Mouse (Mus musculus) G1E (cell line): ENCODE data around the gene Vps11.

Experiments
- CTCF ChIP-seq: IDR thresholded peaks from 2 replicates; pipeline ENCODE4 v1.5.1; 2012; ENCODE audit warnings: low read depth, low read length, inconsistent platforms, mixed read lengths
- GATA1 ChIP-seq: IDR thresholded peaks from 2 replicates; pipeline ENCODE4 v1.6.1; 2012; ENCODE audit warnings: borderline replicate concordance, low read length, inconsistent platforms, mixed read lengths
- GATA2 ChIP-seq: IDR thresholded peaks from 2 replicates; pipeline ENCODE4 v1.6.1; 2012; ENCODE audit warnings: low read depth, low read length, inconsistent platforms, borderline replicate concordance
- POLR2AphosphoS5 ChIP-seq: IDR thresholded peaks from 2 replicates; pipeline ENCODE4 v1.6.1; 2012; ENCODE audit warnings: low read depth, low read length, inconsistent platforms; ENCODE audit not compliant: insufficient replicate concordance

GRCm38 (mm10) chr9:44410647-44411336, 49.3 kb upstream of the Vps11 start:
- TF ChIP-seq CTCF: no peak
- TF ChIP-seq POLR2AphosphoS5: no peak; the same call in 1 of the 2 replicates
- TF ChIP-seq GATA1: no peak
- TF ChIP-seq GATA2: no peak
